Mouse (Mus musculus) adrenal gland, postnatal 10 days (tissue): ENCODE data around the gene Xirp1. TPM values are rescaled to one million over a fixed set of nuclear protein-coding genes. Genes with fewer than 3 reads are reported as not detected.

Source experiments
- DNase-seq: peaks from one replicate; pipeline ENCODE4 v3.0.0; 2021; ENCODE audit warnings: mixed read lengths
- total RNA-seq, 2 experiments: library from RNA; stranded (reverse); gene quantifications; 2 replicates each; pipeline ENCODE4 v1.2.3; 2021

Gene Xirp1
- total RNA-seq, 2 experiments from 2014 or later = 3.1 to 7.4 TPM

DNA sequence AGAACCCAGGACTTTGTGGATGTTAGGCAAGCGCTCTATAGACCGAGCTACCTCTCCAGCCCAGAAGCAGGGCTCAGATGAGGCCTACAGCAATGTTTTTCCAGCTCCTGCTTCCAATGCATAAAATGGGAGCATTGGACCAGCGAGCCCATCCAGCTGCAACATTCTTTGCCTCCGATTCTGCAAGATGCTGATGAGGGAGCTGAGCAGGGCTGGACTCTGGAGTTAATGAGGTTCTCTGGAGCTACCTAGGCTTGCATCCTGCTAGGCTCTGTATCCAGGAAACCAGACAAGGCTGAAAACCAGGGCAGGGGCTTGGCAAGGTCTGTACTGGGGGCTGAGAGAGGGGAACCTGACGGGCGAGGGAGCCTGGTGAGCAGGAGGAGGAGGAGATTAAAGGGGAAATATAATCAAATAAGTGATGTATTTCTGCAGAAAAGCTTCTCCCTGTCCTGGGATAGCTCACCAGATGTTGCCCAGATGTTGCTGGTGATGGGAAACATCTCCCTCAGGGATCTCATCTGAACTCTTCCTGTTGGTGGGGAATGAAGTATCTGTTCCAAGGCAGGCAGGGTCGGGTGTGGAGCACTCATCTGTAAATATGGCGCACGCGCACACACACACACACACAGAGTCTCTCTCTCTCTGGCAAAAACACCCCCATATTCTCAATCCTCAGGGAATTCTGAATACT is 37.4 kb downstream of the Xirp1 start:
- peak; percentile 1 for DNase-seq

DNA sequence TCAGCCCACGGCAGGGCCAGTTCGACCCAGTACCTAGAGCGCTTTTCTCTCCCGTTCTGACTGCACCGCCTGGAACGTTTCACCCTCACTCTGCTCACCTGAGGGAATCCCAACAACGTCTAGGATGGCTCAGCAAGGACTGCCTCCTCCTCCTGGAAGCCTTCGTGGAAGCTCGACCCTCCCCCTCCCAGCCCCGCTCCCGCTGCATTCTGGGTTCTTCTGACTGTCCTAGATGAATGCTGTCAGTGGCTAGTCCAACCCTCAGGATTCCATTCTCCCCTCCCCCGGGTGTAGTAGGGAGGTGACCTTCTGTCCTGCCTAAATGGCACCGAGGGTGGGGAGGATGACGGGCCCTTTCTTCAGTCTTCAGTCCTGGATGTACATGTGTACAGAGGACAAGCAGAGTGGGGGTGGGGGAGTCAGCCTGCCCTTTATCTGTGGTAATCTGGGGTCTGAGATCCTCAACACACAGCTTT is 38.8 kb downstream of the Xirp1 start, which contains the start of gene Csrnp1:
Gene Csrnp1 (minus strand): TSS at position 123 of the 476 bp plus-strand sequence.
- peak; percentile 54 for DNase-seq

GRCm38 (mm10) chr9:119983585-119984535 is 39.5 kb downstream of the Xirp1 start:
- DNase-seq = peak; percentile 97

DNA sequence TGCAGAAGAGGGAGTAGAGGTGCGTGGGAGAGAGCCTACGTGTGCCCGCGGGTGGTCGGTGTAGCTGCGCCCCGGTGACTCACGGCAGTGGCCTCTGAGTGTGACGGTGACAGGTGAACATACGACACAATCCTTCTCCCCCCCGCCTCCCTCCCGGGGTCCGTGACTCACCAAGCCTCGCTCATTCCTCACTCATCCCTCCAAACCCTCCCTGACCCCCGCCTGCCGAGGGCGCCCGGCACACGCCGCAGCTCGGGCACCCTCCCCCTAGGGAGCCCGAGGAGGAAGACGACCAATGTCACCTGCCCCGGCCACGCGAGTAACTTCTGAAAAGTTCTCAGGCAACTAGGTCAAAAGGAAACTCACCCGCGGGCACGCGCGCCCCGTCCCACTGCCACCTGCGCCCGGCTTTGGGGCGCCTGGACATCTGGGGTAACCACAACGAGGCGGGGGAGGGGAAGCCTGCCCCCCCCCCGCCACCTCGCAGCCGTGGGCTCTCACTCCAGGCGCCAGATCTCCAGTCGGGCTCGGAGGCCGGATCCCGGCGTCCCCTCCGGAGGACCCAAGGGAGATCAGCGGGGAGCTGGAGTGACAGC is 40.3 kb downstream of the Xirp1 start:
- peak; percentile 77 for DNase-seq

DNA sequence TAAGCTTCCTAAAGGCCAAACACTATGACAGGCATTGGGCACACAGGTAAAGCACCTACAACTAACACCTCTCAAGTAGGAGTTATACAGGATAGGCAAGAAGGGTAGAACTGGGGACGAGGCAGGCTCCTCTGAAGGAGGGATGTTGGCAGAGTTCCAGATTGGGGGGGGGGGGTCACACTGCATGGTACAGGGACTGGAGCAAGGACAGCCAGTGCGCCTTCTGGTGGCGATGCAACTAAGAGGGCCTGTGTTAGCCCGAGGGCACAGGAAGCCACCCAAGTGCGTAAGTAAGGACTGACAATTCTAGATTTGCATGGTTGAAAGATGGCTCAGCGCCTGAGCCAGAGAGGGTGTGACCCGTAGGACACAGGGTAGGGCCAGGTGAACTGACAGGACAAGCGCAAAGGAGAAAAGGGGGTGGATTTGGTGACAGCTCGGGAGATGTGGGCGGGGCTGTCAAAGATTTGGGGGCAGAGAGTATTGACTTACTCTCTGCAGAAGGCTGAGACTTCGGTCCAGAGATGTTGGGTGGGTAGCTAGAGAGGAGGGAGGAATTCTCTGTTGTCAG is 41.1 kb downstream of the Xirp1 start:
- peak; percentile 73 for DNase-seq

DNA sequence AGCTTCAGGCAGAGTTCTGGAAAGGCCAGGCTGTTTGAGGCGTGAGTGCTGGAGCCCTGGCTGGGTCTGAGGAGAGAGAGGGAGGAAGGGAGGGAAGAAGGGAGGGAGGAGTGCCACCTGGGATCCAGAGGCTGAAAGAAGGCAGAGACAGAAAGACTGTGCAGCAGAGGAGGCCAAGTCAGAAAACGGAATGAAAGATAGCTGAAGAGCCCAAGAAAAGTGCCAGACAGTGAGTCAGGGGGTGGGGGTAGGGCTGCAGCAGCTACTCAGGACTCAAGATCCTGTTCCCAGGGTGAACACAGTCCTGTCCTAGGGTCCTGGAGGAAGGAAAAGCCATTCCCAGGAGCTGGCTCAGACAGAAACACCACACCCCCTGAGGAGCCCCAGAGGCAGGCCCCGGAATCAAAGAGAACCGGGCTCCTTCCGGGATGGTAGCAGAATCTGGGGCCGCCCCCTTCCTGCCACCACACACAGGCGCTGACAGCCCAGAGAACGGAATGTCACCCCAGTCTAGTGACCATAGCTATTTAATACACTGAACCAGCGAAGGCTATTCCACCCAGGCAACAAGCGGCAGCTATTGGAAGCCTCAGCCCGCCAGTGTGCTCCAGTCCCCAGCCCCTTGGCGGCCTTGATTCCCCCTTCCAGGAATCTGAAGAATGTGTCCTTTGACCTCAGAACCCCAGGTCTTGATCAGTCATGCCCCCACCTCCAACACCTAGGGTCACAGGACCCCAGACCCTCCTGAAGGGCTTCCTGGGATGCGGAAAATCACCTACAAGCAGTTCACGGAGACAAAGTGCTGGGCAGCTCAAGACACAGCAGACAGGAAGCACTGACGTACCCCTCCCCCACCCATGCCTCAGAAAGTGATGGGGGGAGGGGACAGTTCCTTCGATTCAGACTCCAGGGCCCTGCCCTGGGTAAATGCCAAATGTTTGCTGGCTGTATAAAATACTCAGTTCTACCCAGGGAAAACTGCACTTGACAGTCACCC is 41.9 kb downstream of the Xirp1 start:
- peak; percentile 80 for DNase-seq

DNA sequence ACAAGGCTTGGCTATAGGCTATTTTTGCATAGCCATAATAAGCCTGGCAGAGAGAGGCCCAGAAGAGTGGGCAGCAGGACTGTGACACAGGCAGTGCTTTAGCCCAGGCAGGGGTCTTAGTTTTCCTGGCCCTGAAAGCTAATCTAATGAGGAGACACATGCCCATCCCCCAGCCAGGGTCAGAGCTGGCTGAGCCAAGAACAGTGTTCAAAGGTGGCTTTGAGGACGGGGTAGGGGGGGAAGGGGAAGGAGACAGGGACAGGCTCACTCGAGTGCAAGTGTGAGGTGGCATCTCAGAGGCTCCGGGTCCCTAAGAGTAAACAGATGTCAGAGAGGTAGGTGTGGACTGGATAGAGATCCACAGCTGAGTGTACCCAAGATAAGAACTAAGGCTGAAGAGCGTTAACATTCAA is 42.6 kb downstream of the Xirp1 start:
- DNase-seq = peak; percentile 51

DNA sequence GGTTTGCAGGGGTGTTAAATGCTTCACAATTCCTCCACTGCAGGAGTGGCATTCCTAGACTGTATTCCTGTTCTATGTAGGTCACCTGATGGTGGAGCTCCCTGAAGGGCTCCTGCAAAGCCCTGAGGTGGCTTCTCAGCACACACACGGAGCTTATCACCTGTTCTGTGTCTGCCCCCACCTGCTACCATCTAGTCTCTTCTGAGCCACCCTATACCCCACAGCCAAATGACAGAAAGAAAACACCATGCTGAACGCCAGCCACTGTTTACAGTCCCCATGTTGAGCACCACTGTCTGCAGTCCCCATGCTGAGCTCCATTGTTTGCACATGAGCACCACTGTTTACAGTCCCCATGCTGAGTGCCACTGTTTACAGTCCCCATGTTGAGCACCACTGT is 43.6 kb downstream of the Xirp1 start:
- DNase-seq = no peak

DNA sequence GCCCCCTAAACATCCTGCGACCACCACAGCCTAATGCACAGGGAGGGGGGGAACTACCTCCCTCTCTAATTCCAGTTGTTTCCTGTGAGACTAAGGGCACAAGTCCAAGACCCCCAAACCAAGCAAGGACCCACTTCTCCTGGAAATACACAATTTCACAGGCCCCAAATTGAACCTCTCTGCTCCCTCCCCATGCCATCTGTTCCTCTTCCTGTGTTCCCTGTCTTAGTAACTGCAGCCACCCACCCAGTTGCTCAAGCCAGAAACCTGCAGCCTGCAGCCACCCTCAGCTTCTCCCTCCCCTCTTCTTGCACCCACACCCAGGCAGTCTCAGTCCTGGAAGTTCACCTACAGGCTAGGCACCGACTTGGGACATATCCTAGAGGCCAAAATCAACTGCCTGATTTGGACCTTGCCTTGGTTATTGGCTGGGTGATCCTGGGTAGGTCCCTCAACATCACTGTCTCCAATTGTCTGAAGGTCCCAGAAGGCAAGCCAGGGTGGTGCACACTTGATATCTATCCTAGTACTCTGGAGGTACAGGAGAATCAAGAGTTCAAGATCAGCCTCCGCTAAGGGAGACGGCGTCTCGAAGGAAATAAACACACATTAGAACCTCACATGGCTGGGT is 44.5 kb downstream of the Xirp1 start:
- DNase-seq = no peak

DNA sequence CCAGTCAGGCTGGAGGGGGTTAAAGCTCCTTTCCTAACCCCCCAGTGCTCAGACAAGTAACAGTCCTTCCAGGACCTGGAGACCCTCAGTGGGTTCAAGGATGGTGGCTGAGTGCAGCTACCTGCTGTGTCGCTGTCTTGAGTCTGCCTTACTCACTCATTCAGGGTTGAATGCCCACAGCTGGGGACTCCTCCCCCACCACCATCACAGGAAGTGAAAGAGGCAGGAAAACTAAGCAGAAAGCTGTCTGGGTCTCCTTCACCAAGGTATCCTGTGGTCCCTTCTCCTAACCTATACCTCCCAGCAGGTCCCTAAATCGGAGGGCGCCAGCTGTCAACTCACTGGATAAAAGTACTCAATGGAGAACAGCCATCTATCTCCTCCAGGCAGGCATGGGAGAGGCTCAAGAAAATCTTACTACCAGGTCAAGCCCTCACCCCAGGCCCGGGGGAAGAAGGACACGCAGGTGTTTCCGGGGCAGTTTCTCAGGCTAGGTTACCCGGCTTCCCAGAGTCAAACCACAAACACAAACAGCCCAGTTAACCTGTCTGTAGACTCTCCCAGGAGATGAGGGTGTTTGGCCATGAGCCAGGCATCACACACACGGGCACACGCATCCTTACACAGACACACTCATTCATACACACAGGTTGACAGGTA is 45.1 kb downstream of the Xirp1 start:
- no peak for DNase-seq

GRCm38 (mm10) chr9:119977557-119978060 is 45.8 kb downstream of the Xirp1 start:
- peak; percentile 46 for DNase-seq

DNA sequence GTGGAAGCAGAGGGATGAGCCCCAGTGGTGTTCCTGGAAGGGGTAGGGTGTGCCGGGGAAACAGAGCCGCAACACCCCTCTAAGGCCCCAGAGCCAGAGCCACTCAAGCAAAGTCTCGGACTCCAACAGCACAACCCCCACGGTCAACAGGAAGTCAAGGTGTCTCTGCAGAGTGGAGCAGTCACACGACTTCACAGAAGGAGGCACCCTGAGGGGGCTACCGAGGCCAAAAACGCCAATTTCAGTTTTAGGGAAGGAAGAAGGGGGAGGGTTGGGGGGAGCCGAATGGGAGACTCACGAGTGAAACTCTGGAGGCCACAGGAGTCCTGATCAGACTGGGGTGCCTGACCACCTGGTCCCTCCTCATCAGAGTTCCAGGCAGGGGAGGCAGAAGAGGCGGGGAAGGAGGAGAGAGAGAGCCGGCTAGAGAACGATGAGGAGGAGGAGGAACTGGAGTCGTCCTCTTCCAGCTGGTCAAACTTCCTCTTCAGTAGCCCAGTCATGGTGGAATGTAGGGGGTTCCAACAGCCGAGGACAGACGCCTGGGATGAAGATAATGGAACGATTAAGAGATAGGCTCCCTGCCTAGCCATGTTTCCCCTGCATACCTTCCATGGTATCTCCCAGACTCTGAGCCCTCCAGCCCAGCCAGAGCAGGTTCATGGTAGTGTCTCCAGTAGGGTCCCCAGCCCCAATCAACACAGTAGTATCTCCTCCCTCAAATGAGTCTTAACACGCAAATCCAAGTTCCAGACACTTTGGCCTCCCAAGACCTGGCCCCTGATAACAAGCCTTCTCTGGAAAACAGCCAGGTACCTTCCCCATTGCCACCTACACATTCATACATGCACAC is 46.5 kb downstream of the Xirp1 start:
- no peak for DNase-seq

- no peak for DNase-seq
These were observed 48.1 kb downstream of the Xirp1 start for GRCm38 (mm10) chr9:119975286-119975685.

DNA sequence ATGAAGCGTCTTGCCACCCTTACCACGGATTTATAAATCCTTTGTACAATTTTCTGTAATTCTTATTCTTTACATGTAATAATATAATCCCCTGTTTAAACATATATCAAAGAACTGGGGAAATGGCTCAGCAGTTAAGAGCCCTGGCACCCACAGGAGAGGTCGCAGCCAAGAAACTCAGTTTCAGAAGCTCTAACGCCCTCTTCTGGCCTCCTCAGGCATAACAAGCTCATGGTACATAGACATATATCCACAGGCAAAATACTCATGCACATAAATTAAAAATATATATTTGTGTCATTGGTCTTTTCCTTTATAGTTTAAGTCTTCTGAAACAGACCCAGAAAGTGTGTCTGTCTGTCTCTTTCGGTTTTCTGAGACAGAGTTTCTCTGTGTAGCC is 48.8 kb downstream of the Xirp1 start:
- DNase-seq = no peak

GRCm38 (mm10) chr9:119973869-119974520 is 49.4 kb downstream of the Xirp1 start:
- DNase-seq = no peak

DNA sequence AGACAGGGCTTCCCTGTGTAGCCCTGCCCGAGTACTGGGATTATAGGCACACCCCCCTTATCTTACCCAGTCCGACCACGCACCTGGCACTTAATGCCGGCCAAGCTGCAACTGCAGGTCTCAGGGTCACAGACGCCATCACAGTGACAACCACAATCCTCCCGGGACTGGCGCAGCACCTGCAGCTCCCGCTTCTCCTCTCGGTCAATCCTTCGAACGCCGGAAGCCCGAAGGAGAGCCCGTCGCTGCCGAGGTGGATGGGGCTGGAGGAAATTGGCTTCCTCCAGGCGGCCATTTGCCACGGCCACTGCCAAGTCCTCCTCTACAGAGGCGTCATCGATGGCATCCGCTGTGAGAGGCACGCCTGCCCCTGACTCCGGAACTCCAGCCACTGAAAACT is 50.1 kb downstream of the Xirp1 start:
- DNase-seq = no peak

- peak; percentile 49 for DNase-seq
These were observed 50.8 kb downstream of the Xirp1 start for GRCm38 (mm10) chr9:119972582-119972981.

DNA sequence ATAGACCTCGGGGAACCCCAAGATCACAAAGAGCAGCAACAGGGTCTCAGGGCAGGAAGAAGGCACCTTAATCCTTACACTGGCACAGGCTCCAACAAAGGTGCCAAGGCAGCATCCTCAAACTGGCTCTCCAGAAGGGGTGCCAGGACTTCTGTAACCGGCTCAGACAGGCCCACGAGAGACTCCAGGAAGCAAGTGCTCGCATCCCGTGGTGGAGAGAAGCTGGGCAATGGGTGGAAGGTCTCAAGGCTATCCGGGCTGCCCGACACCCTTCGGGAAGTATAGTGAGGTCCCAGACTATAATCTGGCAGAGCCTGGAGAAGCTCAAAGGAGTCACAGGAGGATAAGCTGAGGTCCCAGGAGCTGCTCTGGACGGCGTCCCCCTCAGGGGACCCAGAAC is 51.2 kb downstream of the Xirp1 start:
- DNase-seq = no peak
